Comparison of ENCODE assay signal across 15 mouse cellular contexts in genomic region chr6:36644880-36645279, GRCm38 (mm10).
DNase-seq lines count a peak whose midpoint lies in the region; ATAC-seq lines count a peak whose summit lies in the region.
"Had no signal": no experiment of that assay in that cellular context is flagged by ENCODE, and none has a peak within 500 bp of the region (broad histone marks: within the 10 kb centered on the region; RNA-seq: fewer than 3 reads in every experiment).

No protein-coding gene starts in this region.

- no peak overlapping the region for H3K4me2 ChIP-seq in embryonic facial prominence, embryonic 14.5 days (ENCODE audit: low read depth, low read length)
- 0 out of 2 replicates have a peak overlapping the region, but pooled peaks have one; percentile 4 for H3K4me2 ChIP-seq in hindbrain, embryonic 13.5 days
- H3K4me2 ChIP-seq: embryonic facial prominence, embryonic 15.5 days; liver, embryonic 13.5 days had no signal

- H3K9me3 ChIP-seq in embryonic facial prominence, embryonic 14.5 days (ENCODE audit: control insufficient read depth, low read length), result no peaks in the 10 kb centered on the region
- H3K9me3 ChIP-seq in hindbrain, embryonic 13.5 days, result no peaks in the 10 kb centered on the region
- H3K9me3 ChIP-seq: embryonic facial prominence, embryonic 15.5 days; liver, embryonic 13.5 days had no signal

- peak; percentile 20 for DNase-seq in brain, adult 2 months (ENCODE audit: low read depth, low spot score)
- peak; percentile 62 for DNase-seq in embryonic facial prominence, embryonic 14.5 days (ENCODE audit: low spot score)
- DNase-seq in neural tube, embryonic 10.5 days (ENCODE audit: extremely low spot score, low spot score), result peak; percentile 21
- no peak for DNase-seq in left cerebral cortex, adult 9 months (ENCODE audit: low spot score in 2 of 2)
- no peak for DNase-seq in thymus, postnatal 4 days
- DNase-seq in gastrocnemius, postnatal 36 days, result no peak
- DNase-seq: gastrocnemius, postnatal 14 days; heart, postnatal 10 days; kidney, postnatal 10 days; liver, embryonic 13.5 days had no signal

- no peaks in the 10 kb centered on the region for H3K27me3 ChIP-seq in embryonic facial prominence, embryonic 14.5 days (replicated peaks; ENCODE audit: control insufficient read depth, insufficient read depth, low read length)
- no peaks in the 10 kb centered on the region for H3K27me3 ChIP-seq in hindbrain, embryonic 13.5 days
- H3K27me3 ChIP-seq: embryonic facial prominence, embryonic 15.5 days; liver, embryonic 13.5 days had no signal

- intact Hi-C loops in gastrocnemius, postnatal 36 days (cut with DNase I), result no loop called here

- H3K27ac ChIP-seq in embryonic facial prominence, embryonic 14.5 days (replicated peaks; ENCODE audit: low read depth, low read length), result no peak overlapping the region
- H3K27ac ChIP-seq in hindbrain, embryonic 13.5 days, result peak overlapping the region; percentile 58; the same call in 1 of the 2 replicates
- H3K27ac ChIP-seq: embryonic facial prominence, embryonic 15.5 days; left cerebral cortex, adult 2 months; liver, embryonic 13.5 days had no signal

- H3K4me3 ChIP-seq in embryonic facial prominence, embryonic 14.5 days (ENCODE audit: low read depth, low read length), result no peak overlapping the region
- H3K4me3 ChIP-seq in hindbrain, embryonic 13.5 days, result no peak overlapping the region
- H3K4me3 ChIP-seq: embryonic facial prominence, embryonic 15.5 days; left cerebral cortex, adult 2 months; liver, embryonic 13.5 days had no signal

- no peaks in the 10 kb centered on the region for H3K36me3 ChIP-seq in embryonic facial prominence, embryonic 14.5 days (ENCODE audit: control insufficient read depth, insufficient read depth, low read length)
- no peaks in the 10 kb centered on the region for H3K36me3 ChIP-seq in hindbrain, embryonic 13.5 days
- H3K36me3 ChIP-seq: embryonic facial prominence, embryonic 15.5 days; liver, embryonic 13.5 days had no signal

- 47% methylated on average over 7 of the region's 7 CpGs for WGBS in embryonic facial prominence, embryonic 14.5 days
- WGBS in hindbrain, embryonic 13.5 days, result 13% methylated on average over 7 of the region's 7 CpGs

- ATAC-seq in embryonic facial prominence, embryonic 14.5 days (ENCODE audit: low read depth), result peak; percentile 41; the same call in 1 of the 2 replicates
- ATAC-seq in hindbrain, embryonic 13.5 days (ENCODE audit: low FRiP score), result peak; percentile 95
- ATAC-seq in activated CD4-positive, CD25-positive, alpha-beta regulatory T cell, adult 4 months, result no peak
- ATAC-seq: CD4-positive, CD25-positive, alpha-beta regulatory T cell, adult 4 months had no signal

- no peak overlapping the region for H3K9ac ChIP-seq in embryonic facial prominence, embryonic 14.5 days (ENCODE audit: low read depth, low read length)
- no peak overlapping the region for H3K9ac ChIP-seq in hindbrain, embryonic 13.5 days
- H3K9ac ChIP-seq: embryonic facial prominence, embryonic 15.5 days; liver, embryonic 13.5 days had no signal

- H3K4me1 ChIP-seq in embryonic facial prominence, embryonic 14.5 days (ENCODE audit: control insufficient read depth, insufficient read depth, low read length), result no peaks in the 10 kb centered on the region
- peaks cover 9% of the 10 kb centered on the region for H3K4me1 ChIP-seq in hindbrain, embryonic 13.5 days (replicated peaks)
- H3K4me1 ChIP-seq: embryonic facial prominence, embryonic 15.5 days; liver, embryonic 13.5 days had no signal

Comparison
In these comparisons a context has a peak if more than half of its experiments do, and no peak if none do; other contexts are left out.
1. DNase-seq: peak in brain, adult 2 months (single experiment), embryonic facial prominence, embryonic 14.5 days (single experiment) and neural tube, embryonic 10.5 days (single experiment); none in left cerebral cortex, adult 9 months (0 of 2), thymus, postnatal 4 days (single experiment) and gastrocnemius, postnatal 36 days (0 of 2).